Mouse (Mus musculus): Measurements from ENCODE around the gene Brms1. TPM values are rescaled to one million over a fixed set of nuclear protein-coding genes. Genes with fewer than 3 reads are reported as not detected.
A peak's percentile ranks its signal among the peaks of the same experiment; 100 is the strongest.

The Brms1 gene
- polyA plus RNA-seq, 1 experiment from 2014 or later = 52.8 TPM

DNA sequence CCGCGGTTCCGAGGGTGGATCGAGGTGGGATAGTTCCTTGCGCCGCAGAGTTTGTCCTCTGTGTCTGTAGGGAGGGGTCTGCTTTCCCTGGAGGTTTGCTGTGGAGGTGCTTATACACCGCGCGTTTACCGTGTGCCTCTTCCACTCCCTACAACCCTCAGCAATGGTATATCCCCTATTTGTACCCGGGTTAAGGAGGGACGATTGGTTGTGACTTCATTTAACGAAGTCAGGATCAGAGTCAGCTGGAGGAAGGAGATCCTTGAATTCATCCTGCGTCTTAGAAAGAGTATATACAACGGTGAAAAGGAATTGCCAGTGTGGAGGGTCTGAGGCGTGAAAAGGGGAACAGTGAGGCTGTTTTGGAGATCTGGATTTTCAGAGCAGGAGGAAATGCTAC is 434 bp downstream of the Brms1 start:
- H3K36me3 ChIP-seq = peaks cover 25% of the 10 kb centered on the region
- no peaks in the 10 kb centered on the region for H3K27me3 ChIP-seq
- H3K4me3 ChIP-seq = peak overlapping the region; percentile 74
- peak; percentile 7; the same call in 1 of the 2 replicates for ATAC-seq (replicated peaks)
- WGBS = 2% methylated on average over 16 of the region's 16 CpGs
- peak overlapping the region; percentile 76 for H3K9ac ChIP-seq (replicated peaks)
- peak overlapping the region; percentile 67 for H3K27ac ChIP-seq (replicated peaks)
- H3K4me1 ChIP-seq = peaks cover 42% of the 10 kb centered on the region
- peak overlapping the region; percentile 97 for H3K4me2 ChIP-seq (replicated peaks)
- no peaks in the 10 kb centered on the region for H3K9me3 ChIP-seq

DNA sequence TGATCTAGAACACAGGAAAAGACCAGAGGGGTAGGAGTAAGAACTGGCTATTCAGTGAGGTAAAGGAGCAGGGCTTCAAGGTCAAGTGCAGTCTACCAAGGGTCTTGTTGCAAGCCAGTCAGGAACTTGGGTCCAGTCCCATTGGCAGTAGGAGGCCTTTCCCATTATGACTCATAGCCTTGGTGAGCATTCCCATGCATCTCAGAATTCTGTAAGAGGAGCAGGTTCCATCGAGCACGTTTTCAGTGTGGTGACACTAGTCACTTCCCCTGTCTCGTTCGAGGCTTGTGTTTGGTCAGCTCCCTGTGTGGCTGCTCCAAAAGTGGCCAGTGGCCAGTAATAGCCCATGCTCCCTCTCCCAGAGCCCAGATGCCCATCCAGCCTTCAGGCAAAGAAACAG is 4.4 kb downstream of the Brms1 start:
- 87% methylated on average over 4 of the region's 4 CpGs for WGBS

DNA sequence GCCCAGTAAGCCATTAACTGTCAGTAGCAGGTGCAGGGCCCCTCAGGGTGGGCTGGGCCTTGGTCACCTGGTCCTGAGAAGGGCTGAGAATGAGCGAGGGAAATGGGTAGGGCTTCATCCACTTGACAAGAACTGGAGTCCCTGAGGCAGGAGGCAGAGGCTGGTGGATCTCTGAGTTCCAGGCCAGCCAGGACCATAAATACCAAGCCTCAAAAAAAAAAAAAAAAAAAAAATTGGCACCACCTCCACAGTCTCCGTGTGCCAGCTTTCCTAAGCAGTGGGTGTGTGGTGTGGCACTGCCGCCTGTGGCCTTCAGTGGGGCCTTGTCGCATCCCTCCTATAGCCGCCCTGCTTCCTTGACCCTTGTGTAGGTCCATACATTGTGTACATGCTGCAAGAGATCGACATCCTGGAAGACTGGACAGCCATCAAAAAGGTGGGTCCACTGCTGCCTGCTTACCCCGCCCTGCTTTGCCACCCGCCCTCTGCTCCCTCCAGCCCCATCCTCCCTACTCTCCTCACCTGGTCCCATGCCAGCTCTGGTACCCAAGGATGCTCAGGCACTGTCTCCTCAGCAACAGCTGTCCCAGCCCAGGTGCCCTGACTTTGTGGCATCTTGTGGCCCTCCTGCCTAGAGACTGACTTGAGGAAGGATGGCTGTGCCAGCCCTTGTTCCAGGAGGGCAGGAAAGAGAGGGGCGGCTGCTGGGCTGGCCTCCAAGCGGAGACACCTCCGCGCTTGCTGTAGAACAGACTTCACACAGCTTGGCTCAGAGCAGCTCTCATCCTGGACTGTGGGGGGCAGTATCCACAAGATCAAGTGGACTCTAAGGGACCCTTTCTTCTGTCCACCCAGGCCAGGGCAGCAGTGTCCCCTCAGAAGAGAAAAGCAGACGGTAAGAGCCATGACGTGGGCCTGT is 7.2 kb downstream of the Brms1 start:
- Histone ChIP-seq H3K4me1 (peaks cover 20% of the 10 kb centered on the region), H3K27me3 (peaks cover 29% of the 10 kb centered on the region), H3K27ac (replicated peaks) (no peak overlapping the region), H3K4me3 (no peak overlapping the region), H3K36me3 (peaks cover 48% of the 10 kb centered on the region), H3K4me2 (replicated peaks) (no peak overlapping the region), H3K9me3 (no peaks in the 10 kb centered on the region), H3K9ac (replicated peaks) (no peak overlapping the region)
- no peak for ATAC-seq (replicated peaks)
- WGBS = 84% methylated on average over 14 of the region's 14 CpGs

More for the DNA sequence above, 4.4 kb downstream of the Brms1 start:
- no peaks in the 10 kb centered on the region for H3K9me3 ChIP-seq
- ATAC-seq (replicated peaks) = no peak
- H3K4me1 ChIP-seq = peaks cover 32% of the 10 kb centered on the region
- no peak overlapping the region for H3K4me3 ChIP-seq
- no peak overlapping the region for H3K4me2 ChIP-seq (replicated peaks)
- peaks cover 53% of the 10 kb centered on the region for H3K36me3 ChIP-seq
- H3K27me3 ChIP-seq = peaks cover 4% of the 10 kb centered on the region; the same call in 1 of the 2 replicates
- H3K9ac ChIP-seq (replicated peaks) = no peak overlapping the region
- H3K27ac ChIP-seq (replicated peaks) = no peak overlapping the region

DNA sequence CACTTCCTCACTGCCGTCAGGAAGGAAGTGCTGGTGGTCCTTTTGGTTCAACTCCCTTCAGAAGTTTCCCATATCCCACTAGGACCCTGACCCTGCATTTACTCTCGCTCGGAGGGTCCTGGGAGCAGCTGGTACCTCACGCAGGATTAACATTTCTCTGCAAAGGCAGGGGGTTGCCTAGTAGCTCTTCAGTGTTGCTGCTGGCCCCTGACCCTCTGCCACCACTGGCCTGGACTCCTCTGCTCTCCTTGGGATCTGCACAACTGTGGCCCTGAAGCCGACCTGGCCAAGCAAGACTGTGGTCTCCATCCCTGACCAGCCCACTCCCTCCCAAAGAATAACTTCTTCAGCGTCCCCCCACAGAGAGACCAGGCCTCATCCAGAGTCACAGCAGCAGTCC is 8.2 kb downstream of the Brms1 start:
- H3K27ac ChIP-seq (replicated peaks) = 0 out of 2 replicates have a peak overlapping the region, but pooled peaks have one; percentile 17

DNA sequence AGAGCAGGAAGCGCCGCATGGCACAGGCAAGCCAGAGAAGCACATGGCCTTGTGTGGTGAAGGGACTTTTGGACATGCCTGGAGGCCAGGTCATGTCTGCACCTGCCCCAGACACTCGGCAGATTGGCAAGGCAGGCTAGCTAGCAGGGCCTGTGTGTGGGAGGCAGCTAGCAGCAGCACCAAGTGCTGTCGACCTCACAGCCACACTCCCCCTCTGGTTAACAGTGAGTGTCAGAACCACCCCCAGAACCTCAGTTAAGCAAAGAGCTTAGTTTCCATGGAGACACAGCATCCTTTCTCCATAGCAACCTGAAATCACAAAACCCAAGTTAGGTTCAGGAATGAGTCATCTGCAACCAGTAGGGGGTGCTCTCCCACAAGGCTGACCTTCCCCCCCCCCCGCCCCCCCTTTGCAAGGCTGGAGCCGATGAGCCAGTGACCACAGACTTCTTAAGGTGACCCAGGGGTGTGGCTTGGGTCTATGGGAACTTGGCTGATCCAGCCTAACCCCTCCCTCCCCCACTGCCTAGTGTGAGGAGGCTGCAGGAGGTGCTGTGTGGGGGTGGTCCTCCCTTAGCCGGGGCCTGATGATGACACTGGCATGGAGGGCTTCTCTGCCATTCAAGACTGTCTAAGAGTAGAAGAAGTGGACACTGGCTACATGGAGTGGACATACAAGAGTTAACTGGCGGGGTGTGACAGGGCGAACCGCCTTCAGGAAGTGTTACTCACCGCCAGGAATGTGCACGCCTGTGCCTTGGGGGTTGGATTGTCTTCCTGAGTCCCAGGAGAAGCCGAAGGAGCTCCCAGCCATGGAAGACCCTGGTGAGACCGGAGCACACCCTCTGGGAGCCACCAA is 9.1 kb downstream of the Brms1 start, which contains the start of gene Rin1:
TSS of gene Rin1 (plus strand) at position 435 of the 859 bp plus-strand sequence.
- no peak within 1 kb of the TSS for H3K4me3 ChIP-seq
- no peaks in the 10 kb centered on the region for H3K9me3 ChIP-seq
- peaks cover 35% of the 10 kb centered on the region for H3K27me3 ChIP-seq
- H3K4me1 ChIP-seq = peaks cover 20% of the 10 kb centered on the region
- peaks cover 35% of the 10 kb centered on the region for H3K36me3 ChIP-seq
- H3K9ac ChIP-seq (replicated peaks) = no peak within 1 kb of the TSS
- 0 out of 2 replicates have a peak within 1 kb of the TSS, but pooled peaks have one; percentile 17 for H3K27ac ChIP-seq (replicated peaks)
- peak; percentile 59 for ATAC-seq (replicated peaks)
- 18% methylated on average over 13 of the region's 14 CpGs for WGBS
- no peak within 1 kb of the TSS for H3K4me2 ChIP-seq (replicated peaks)

More for the DNA sequence above, 8.2 kb downstream of the Brms1 start:
- no peak for ATAC-seq (replicated peaks)
- Histone ChIP-seq H3K9me3 (no peaks in the 10 kb centered on the region), H3K27me3 (peaks cover 35% of the 10 kb centered on the region), H3K4me2 (replicated peaks) (no peak overlapping the region), H3K36me3 (peaks cover 41% of the 10 kb centered on the region), H3K4me3 (no peak overlapping the region), H3K9ac (replicated peaks) (no peak overlapping the region), H3K4me1 (peaks cover 20% of the 10 kb centered on the region)
- WGBS = 78% methylated on average over 6 of the region's 6 CpGs

GRCm38 (mm10) chr19:5051031-5051430 is 9.9 kb downstream of the Brms1 start:
- H3K36me3 ChIP-seq = peaks cover 33% of the 10 kb centered on the region
- H3K4me2 ChIP-seq (replicated peaks) = no peak overlapping the region
- peaks cover 35% of the 10 kb centered on the region for H3K27me3 ChIP-seq
- H3K9me3 ChIP-seq = no peaks in the 10 kb centered on the region
- peaks cover 20% of the 10 kb centered on the region for H3K4me1 ChIP-seq
- no peak overlapping the region for H3K9ac ChIP-seq (replicated peaks)
- WGBS = 7% methylated on average over 17 of the region's 17 CpGs
- no peak for ATAC-seq (replicated peaks)
- H3K27ac ChIP-seq (replicated peaks) = no peak overlapping the region
- H3K4me3 ChIP-seq = no peak overlapping the region

- Histone ChIP-seq H3K4me3 (no peak overlapping the region), H3K9ac (replicated peaks) (no peak overlapping the region), H3K4me1 (peaks cover 23% of the 10 kb centered on the region), H3K9me3 (no peaks in the 10 kb centered on the region), H3K4me2 (replicated peaks) (no peak overlapping the region), H3K27me3 (peaks cover 35% of the 10 kb centered on the region), H3K27ac (replicated peaks) (no peak overlapping the region), H3K36me3 (peaks cover 28% of the 10 kb centered on the region)
- ATAC-seq (replicated peaks) = no peak
- WGBS = 33% methylated on average over 3 of the region's 3 CpGs
These were observed 10.4 kb downstream of the Brms1 start for GRCm38 (mm10) chr19:5051515-5051914.

DNA sequence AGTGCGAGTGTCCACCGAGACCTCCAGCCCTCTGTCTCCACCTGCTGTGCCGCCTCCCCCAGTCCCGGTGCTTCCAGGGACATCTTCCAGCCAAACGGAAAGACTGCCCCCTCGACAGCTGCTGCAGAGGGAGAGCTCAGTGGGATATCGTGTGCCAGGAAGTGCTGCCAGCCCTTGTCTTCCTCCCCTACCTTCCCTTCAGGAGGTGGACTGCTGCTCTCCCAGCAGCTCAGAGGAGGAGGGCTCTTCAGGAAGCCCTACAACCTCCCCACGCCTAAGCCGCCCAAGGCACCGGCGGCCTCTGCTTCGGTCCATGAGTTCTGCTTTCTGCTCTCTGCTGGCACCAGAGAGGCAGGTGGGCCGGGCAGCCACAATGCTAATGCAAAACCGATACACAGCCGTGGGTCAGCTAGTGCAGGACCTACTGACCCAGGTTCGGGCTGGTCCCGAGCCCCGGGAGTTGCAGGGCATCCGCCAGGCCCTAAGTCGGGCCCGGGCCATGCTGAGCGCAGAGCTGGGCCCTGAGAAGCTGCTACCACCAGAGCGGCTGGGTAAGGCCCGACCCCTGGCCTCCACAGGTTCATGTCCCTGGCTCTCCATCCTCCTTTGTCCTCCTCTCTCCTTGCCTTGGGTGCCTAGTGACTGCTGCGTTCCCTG is 11.1 kb downstream of the Brms1 start:
- H3K36me3 ChIP-seq = peaks cover 20% of the 10 kb centered on the region
- 32% methylated on average over 25 of the region's 25 CpGs for WGBS
- peaks cover 35% of the 10 kb centered on the region for H3K27me3 ChIP-seq
- no peak overlapping the region for H3K4me3 ChIP-seq
- H3K4me2 ChIP-seq (replicated peaks) = no peak overlapping the region
- H3K9ac ChIP-seq (replicated peaks) = no peak overlapping the region
- no peak overlapping the region for H3K27ac ChIP-seq (replicated peaks)
- no peak for ATAC-seq (replicated peaks)
- H3K4me1 ChIP-seq = peaks cover 23% of the 10 kb centered on the region
- H3K9me3 ChIP-seq = no peaks in the 10 kb centered on the region

GRCm38 (mm10) chr19:5052853-5053252 is 11.7 kb downstream of the Brms1 start:
- no peak for ATAC-seq (replicated peaks)
- Histone ChIP-seq H3K9me3 (no peaks in the 10 kb centered on the region), H3K36me3 (peaks cover 15% of the 10 kb centered on the region), H3K9ac (replicated peaks) (no peak overlapping the region), H3K27ac (replicated peaks) (no peak overlapping the region), H3K4me3 (no peak overlapping the region), H3K4me2 (replicated peaks) (no peak overlapping the region), H3K4me1 (peaks cover 23% of the 10 kb centered on the region), H3K27me3 (peaks cover 35% of the 10 kb centered on the region)
- WGBS = 63% methylated on average over 17 of the region's 17 CpGs

GRCm38 (mm10) chr19:5053909-5054308 is 12.8 kb downstream of the Brms1 start:
- Histone ChIP-seq H3K27me3 (peaks cover 35% of the 10 kb centered on the region), H3K9ac (replicated peaks) (no peak overlapping the region), H3K27ac (replicated peaks) (no peak overlapping the region), H3K9me3 (no peaks in the 10 kb centered on the region), H3K4me3 (no peak overlapping the region), H3K4me1 (peaks cover 23% of the 10 kb centered on the region), H3K4me2 (replicated peaks) (no peak overlapping the region), H3K36me3 (peaks cover 8% of the 10 kb centered on the region; the same call in 1 of the 2 replicates)
- ATAC-seq (replicated peaks) = no peak
- WGBS = 20% methylated on average over 9 of the region's 9 CpGs

GRCm38 (mm10) chr19:5056251-5056650 is 15.1 kb downstream of the Brms1 start:
- Histone ChIP-seq H3K36me3 (no peaks in the 10 kb centered on the region), H3K9me3 (no peaks in the 10 kb centered on the region), H3K9ac (replicated peaks) (no peak overlapping the region), H3K4me3 (no peak overlapping the region), H3K27me3 (peaks cover 24% of the 10 kb centered on the region), H3K4me2 (replicated peaks) (no peak overlapping the region), H3K27ac (replicated peaks) (no peak overlapping the region), H3K4me1 (peaks cover 16% of the 10 kb centered on the region; the same call in 1 of the 2 replicates)
- ATAC-seq (replicated peaks) = peak; percentile 65; the same call in 1 of the 2 replicates
- 10% methylated on average over 6 of the region's 6 CpGs for WGBS
